Mouse (Mus musculus) neural tube, embryonic 14.5 days (tissue): ENCODE results near the gene Ano6. TPM values are rescaled to one million over a fixed set of nuclear protein-coding genes. Genes with fewer than 3 reads are reported as not detected.
A peak's percentile ranks its signal among the peaks of the same experiment; 100 is the strongest.

Source experiments
- ATAC-seq: fragments of 200-750 bp; cut with Nextera tagmentation; 2 replicates; pipeline ENCODE4 v1.8.0; 2017; ENCODE audit warnings: low read depth, mild to moderate bottlenecking, moderate TSS enrichment, moderate library complexity
- H3K27ac ChIP-seq: fragments of 300-500 bp; sonication (generic); 2 replicates; pipeline ENCODE4 v1.5.1; 2014; ENCODE audit warnings: low read depth, mild to moderate bottlenecking, control low read depth, low read length, moderate library complexity, mixed read lengths
- H3K27me3 ChIP-seq: fragments of 300-500 bp; sonication (generic); 2 replicates; pipeline ENCODE4 v1.6.1; 2014; ENCODE audit warnings: low read length; ENCODE audit not compliant: control insufficient read depth, insufficient read depth
- H3K36me3 ChIP-seq: fragments of 300-500 bp; sonication (generic); 2 replicates; pipeline ENCODE4 v1.6.1; 2014; ENCODE audit warnings: low read length, mixed read lengths; ENCODE audit not compliant: control insufficient read depth, insufficient read depth
- H3K4me1 ChIP-seq: fragments of 300-500 bp; sonication (generic); 2 replicates; pipeline ENCODE4 v1.6.1; 2014; ENCODE audit warnings: low read length; ENCODE audit not compliant: control insufficient read depth, insufficient read depth
- H3K4me2 ChIP-seq: fragments of 300-500 bp; sonication (generic); 2 replicates; pipeline ENCODE4 v1.6.1; 2014; ENCODE audit warnings: mild to moderate bottlenecking, low read depth, low read length, control low read depth
- H3K4me3 ChIP-seq: fragments of 300-500 bp; sonication (generic); 2 replicates; pipeline ENCODE4 v1.5.1; 2014; ENCODE audit warnings: low read depth, low read length, control low read depth, mixed read lengths
- H3K9ac ChIP-seq: fragments of 300-500 bp; sonication (generic); replicated peaks from 2 replicates; pipeline ENCODE4 v1.6.1; 2014; ENCODE audit warnings: low read depth, mild to moderate bottlenecking, control low read depth, low read length, mixed read lengths
- H3K9me3 ChIP-seq: fragments of 300-500 bp; sonication (generic); 2 replicates; pipeline ENCODE4 v1.6.1; 2016; ENCODE audit warnings: low read length; ENCODE audit not compliant: control insufficient read depth
- WGBS: fragments of 180-500 bp; shearing (Covaris S2); extraction: QIAGEN DNeasy Blood & Tissue Kit; methylation state at CpG from one replicate; pipeline ENCODE4 v1.1.7; 2014; 5-methylcytosine and 5-hydroxymethylcytosine counted together
- polyA plus RNA-seq: library from polyadenylated mRNA; unstranded; fragments of >200 nt; fragmentation: Nextera tagmentation; extraction: Ambion mirVana; gene quantifications from 2 replicates; pipeline ENCODE4 v1.2.1, GENCODE M21; 2014

Gene Ano6
- polyA plus RNA-seq, 1 experiment from 2014 or later: 32.3 TPM

- Histone ChIP-seq H3K4me1 (no peaks in the 10 kb centered on the region), H3K9me3 (no peaks in the 10 kb centered on the region), H3K4me2 (no peak overlapping the region), H3K4me3 (no peak overlapping the region), H3K27me3 (no peaks in the 10 kb centered on the region), H3K9ac (no peak overlapping the region), H3K27ac (no peak overlapping the region), H3K36me3 (no peaks in the 10 kb centered on the region)
- WGBS: 84% methylated on average over 6 of the region's 6 CpGs
- ATAC-seq: no peak
These were observed 131.9 kb downstream of the Ano6 start for GRCm38 (mm10) chr15:95922558-95922957.

- H3K4me2 ChIP-seq: no peak overlapping the region
- WGBS: 88% methylated on average over 8 of the region's 8 CpGs
- ATAC-seq: no peak
These were observed 134.8 kb downstream of the Ano6 start for GRCm38 (mm10) chr15:95925334-95925986.

GRCm38 (mm10) chr15:95929087-95929486, 138.4 kb downstream of the Ano6 start:
- 90% methylated on average over 6 of the region's 6 CpGs for WGBS
- no peaks in the 10 kb centered on the region for H3K9me3 ChIP-seq
- no peak overlapping the region for H3K27ac ChIP-seq
- no peak overlapping the region for H3K9ac ChIP-seq
- no peaks in the 10 kb centered on the region for H3K4me1 ChIP-seq
- H3K4me3 ChIP-seq: no peak overlapping the region
- no peaks in the 10 kb centered on the region for H3K36me3 ChIP-seq
- no peak overlapping the region for H3K4me2 ChIP-seq
- no peak for ATAC-seq
- H3K27me3 ChIP-seq: no peaks in the 10 kb centered on the region

More at GRCm38 (mm10) chr15:95925334-95925986, 134.8 kb downstream of the Ano6 start:
- Histone ChIP-seq H3K4me3 (no peak overlapping the region), H3K27me3 (no peaks in the 10 kb centered on the region), H3K9ac (no peak overlapping the region), H3K27ac (no peak overlapping the region), H3K36me3 (no peaks in the 10 kb centered on the region), H3K9me3 (no peaks in the 10 kb centered on the region), H3K4me1 (no peaks in the 10 kb centered on the region)

- no peaks in the 10 kb centered on the region for H3K9me3 ChIP-seq
- no peak overlapping the region for H3K4me3 ChIP-seq
- no peaks in the 10 kb centered on the region for H3K27me3 ChIP-seq
- 51% methylated on average over 16 of the region's 16 CpGs for WGBS
- H3K36me3 ChIP-seq: no peaks in the 10 kb centered on the region
- H3K4me1 ChIP-seq: 0 out of 2 replicates have a peak, but pooled peaks cover 2% of the 10 kb centered on the region
- 0 out of 2 replicates have a peak overlapping the region, but pooled peaks have one; percentile 35 for H3K27ac ChIP-seq
- ATAC-seq: no peak
- no peak overlapping the region for H3K4me2 ChIP-seq
- no peak overlapping the region for H3K9ac ChIP-seq
These were observed 140.6 kb downstream of the Ano6 start for GRCm38 (mm10) chr15:95931013-95931775.

GRCm38 (mm10) chr15:95932358-95932757, 141.7 kb downstream of the Ano6 start:
- Histone ChIP-seq H3K4me3 (no peak overlapping the region), H3K36me3 (no peaks in the 10 kb centered on the region), H3K27ac (0 out of 2 replicates have a peak overlapping the region, but pooled peaks have one; percentile 22), H3K4me2 (no peak overlapping the region), H3K27me3 (no peaks in the 10 kb centered on the region), H3K4me1 (0 out of 2 replicates have a peak, but pooled peaks cover 2% of the 10 kb centered on the region), H3K9me3 (no peaks in the 10 kb centered on the region), H3K9ac (no peak overlapping the region)
- ATAC-seq: peak; percentile 58; the same call in 1 of the 2 replicates
- 80% methylated on average over 5 of the region's 5 CpGs for WGBS

GRCm38 (mm10) chr15:95935141-95935540, 144.5 kb downstream of the Ano6 start:
- WGBS: 59% methylated on average over 11 of the region's 11 CpGs
- 0 out of 2 replicates have a peak, but pooled peaks cover 2% of the 10 kb centered on the region for H3K4me1 ChIP-seq
- H3K36me3 ChIP-seq: no peaks in the 10 kb centered on the region
- H3K4me3 ChIP-seq: no peak overlapping the region
- peak overlapping the region; percentile 28; the same call in 1 of the 2 replicates for H3K27ac ChIP-seq
- no peak overlapping the region for H3K9ac ChIP-seq
- H3K9me3 ChIP-seq: no peaks in the 10 kb centered on the region
- no peaks in the 10 kb centered on the region for H3K27me3 ChIP-seq
- ATAC-seq: 0 out of 2 replicates have a peak, but pooled peaks have one; percentile 41
- H3K4me2 ChIP-seq: no peak overlapping the region

- Histone ChIP-seq H3K36me3 (peaks cover 5% of the 10 kb centered on the region), H3K4me3 (no peak overlapping the region), H3K27me3 (no peaks in the 10 kb centered on the region), H3K4me1 (0 out of 2 replicates have a peak, but pooled peaks cover 3% of the 10 kb centered on the region), H3K4me2 (no peak overlapping the region), H3K9me3 (no peaks in the 10 kb centered on the region), H3K27ac (no peak overlapping the region), H3K9ac (no peak overlapping the region)
- ATAC-seq: no peak
- 62% methylated on average over 4 of the region's 4 CpGs for WGBS
These were observed 152.8 kb downstream of the Ano6 start for GRCm38 (mm10) chr15:95943470-95943869.

GRCm38 (mm10) chr15:95944299-95944698, 153.7 kb downstream of the Ano6 start:
- Histone ChIP-seq H3K4me1 (0 out of 2 replicates have a peak, but pooled peaks cover 3% of the 10 kb centered on the region), H3K9me3 (no peaks in the 10 kb centered on the region), H3K36me3 (peaks cover 5% of the 10 kb centered on the region), H3K9ac (no peak overlapping the region), H3K4me2 (no peak overlapping the region), H3K4me3 (no peak overlapping the region), H3K27ac (no peak overlapping the region), H3K27me3 (no peaks in the 10 kb centered on the region)
- 87% methylated on average over 6 of the region's 6 CpGs for WGBS
- ATAC-seq: no peak
